Mouse (Mus musculus) E14TG2a.4 (cell line): ENCODE measurements around the gene Car6.

Source experiments
- CTCF ChIP-seq: conservative IDR thresholded peaks from 2 replicates; pipeline ENCODE4 v1.5.1; 2014; ENCODE audit warnings: low read length
- NANOG ChIP-seq: IDR thresholded peaks from 2 replicates; pipeline ENCODE4 v1.6.1; 2014; ENCODE audit warnings: borderline replicate concordance, low read length, mixed read lengths

- no peak for TF ChIP-seq CTCF
- no peak for TF ChIP-seq NANOG
Observed at GRCm38 (mm10) chr4:150146286-150146685, 54.8 kb downstream of the Car6 start.
